Mouse (Mus musculus) intestine, embryonic 16.5 days (tissue): ENCODE measurements at regions not wholly inside any gene's neighbourhood (a gene's known extent, or its start where the extent isn't known, plus 50 kb on each side); places are given as distances from the start of the nearest gene placed in this dataset.

Experiments used
- ATAC-seq: fragments of 200-750 bp; cut with Nextera tagmentation; 2 replicates; pipeline ENCODE4 v1.8.0; 2017; ENCODE audit warnings: moderate TSS enrichment, moderate library complexity
- H3K27ac ChIP-seq: fragments of 300-500 bp; sonication (generic); 2 replicates; pipeline ENCODE4 v1.5.1; 2014; ENCODE audit warnings: mild to moderate bottlenecking, low read length
- H3K27me3 ChIP-seq: fragments of 300-500 bp; sonication (generic); replicated peaks from 2 replicates; pipeline ENCODE4 v1.6.1; 2014; ENCODE audit warnings: low read length, control low read depth, mixed read lengths; ENCODE audit not compliant: control insufficient read depth, insufficient read depth
- H3K36me3 ChIP-seq: fragments of 300-500 bp; sonication (generic); 2 replicates; pipeline ENCODE4 v1.6.1; 2014; ENCODE audit warnings: low read length, control low read depth; ENCODE audit not compliant: control insufficient read depth, insufficient read depth
- H3K4me1 ChIP-seq: fragments of 300-500 bp; sonication (generic); 2 replicates; pipeline ENCODE4 v1.6.1; 2014; ENCODE audit warnings: low read length, control low read depth, mixed read lengths; ENCODE audit not compliant: control insufficient read depth, insufficient read depth
- H3K4me2 ChIP-seq: fragments of 300-500 bp; sonication (generic); 2 replicates; pipeline ENCODE4 v1.6.1; 2014; ENCODE audit warnings: low read depth, low read length, control low read depth
- H3K4me3 ChIP-seq: fragments of 300-500 bp; sonication (generic); 2 replicates; pipeline ENCODE4 v1.5.1; 2014; ENCODE audit warnings: mild to moderate bottlenecking, low read length
- H3K9ac ChIP-seq: fragments of 300-500 bp; sonication (generic); 2 replicates; pipeline ENCODE4 v1.6.1; 2014; ENCODE audit warnings: low read depth, low read length
- H3K9me3 ChIP-seq: fragments of 300-500 bp; sonication (generic); 2 replicates; pipeline ENCODE4 v1.6.1; 2016; ENCODE audit warnings: low read length, control low read depth; ENCODE audit not compliant: control insufficient read depth
- WGBS: fragments of 180-500 bp; shearing (Covaris S2); extraction: QIAGEN DNeasy Blood & Tissue Kit; methylation state at CpG from one replicate; pipeline ENCODE4 v1.1.7; 2014; 5-methylcytosine and 5-hydroxymethylcytosine counted together

- Histone ChIP-seq H3K36me3 (no peaks in the 10 kb centered on the region), H3K4me1 (no peaks in the 10 kb centered on the region), H3K9me3 (no peaks in the 10 kb centered on the region), H3K27me3 (no peaks in the 10 kb centered on the region), H3K4me2 (no peak overlapping the region), H3K27ac (no peak overlapping the region), H3K9ac (no peak overlapping the region), H3K4me3 (no peak overlapping the region)
- peak; percentile 67; the same call in 1 of the 2 replicates for ATAC-seq
- 26% methylated on average over 2 of the region's 2 CpGs for WGBS
These were observed 50.6 kb upstream of the Shank2 start for GRCm38 (mm10) chr7:143951172-143951571.
